Mouse (Mus musculus): ENCODE results near the gene Bad.
A peak's percentile ranks its signal among the peaks of the same experiment; 100 is the strongest.

The Bad gene

GRCm38 (mm10) chr19:6915276-6915675, 26.4 kb upstream of the Bad start:
- no peak for DNase-seq (ENCODE audit: low spot score)

GRCm38 (mm10) chr19:6916496-6916895, 25.2 kb upstream of the Bad start:
- DNase-seq (ENCODE audit: low spot score): no peak

- no peak for DNase-seq (ENCODE audit: low spot score)
Observed at GRCm38 (mm10) chr19:6918321-6918720, 23.3 kb upstream of the Bad start.

GRCm38 (mm10) chr19:6919431-6919830, 22.2 kb upstream of the Bad start:
- DNase-seq (ENCODE audit: low spot score): no peak

GRCm38 (mm10) chr19:6919876-6920740, 21.6 kb upstream of the Bad start:
- DNase-seq (ENCODE audit: low spot score): no peak

GRCm38 (mm10) chr19:6920741-6921636, 20.7 kb upstream of the Bad start:
- no peak for DNase-seq (ENCODE audit: low spot score)

- peak; percentile 100 for DNase-seq (ENCODE audit: low spot score)
Observed at GRCm38 (mm10) chr19:6921647-6922567, 19.8 kb upstream of the Bad start, which contains the start of gene Esrra. Esrra (minus strand) TSS chr19:6921813.

- no peak for DNase-seq (ENCODE audit: low spot score)
Observed at GRCm38 (mm10) chr19:6922901-6923735, 18.5 kb upstream of the Bad start.

GRCm38 (mm10) chr19:6924461-6925306, 17.0 kb upstream of the Bad start:
- DNase-seq (ENCODE audit: low spot score): peak; percentile 64

- DNase-seq (ENCODE audit: low spot score): no peak
Observed at GRCm38 (mm10) chr19:6925307-6925573, 16.4 kb upstream of the Bad start, which contains the start of gene Catsperz. Catsperz (minus strand) TSS chr19:6925380.

- no peak for DNase-seq (ENCODE audit: low spot score)
Observed at GRCm38 (mm10) chr19:6925611-6926329, 15.9 kb upstream of the Bad start.

GRCm38 (mm10) chr19:6926559-6927255, 15.0 kb upstream of the Bad start:
- no peak for DNase-seq (ENCODE audit: low spot score)

- no peak for DNase-seq (ENCODE audit: low spot score)
Observed at GRCm38 (mm10) chr19:6928080-6928479, 13.6 kb upstream of the Bad start.

- no peak for DNase-seq (ENCODE audit: low spot score)
Observed at GRCm38 (mm10) chr19:6931002-6931401, 10.7 kb upstream of the Bad start.

- no peak for DNase-seq (ENCODE audit: low spot score)
Observed at GRCm38 (mm10) chr19:6932018-6932417, 9.6 kb upstream of the Bad start.

GRCm38 (mm10) chr19:6933102-6933435, 8.6 kb upstream of the Bad start:
- no peak for DNase-seq (ENCODE audit: low spot score)

GRCm38 (mm10) chr19:6933436-6934194, 8.0 kb upstream of the Bad start:
- no peak for DNase-seq (ENCODE audit: low spot score)
